Mouse (Mus musculus): ENCODE results near the gene Lingo3.

Lingo3 gene

DNA sequence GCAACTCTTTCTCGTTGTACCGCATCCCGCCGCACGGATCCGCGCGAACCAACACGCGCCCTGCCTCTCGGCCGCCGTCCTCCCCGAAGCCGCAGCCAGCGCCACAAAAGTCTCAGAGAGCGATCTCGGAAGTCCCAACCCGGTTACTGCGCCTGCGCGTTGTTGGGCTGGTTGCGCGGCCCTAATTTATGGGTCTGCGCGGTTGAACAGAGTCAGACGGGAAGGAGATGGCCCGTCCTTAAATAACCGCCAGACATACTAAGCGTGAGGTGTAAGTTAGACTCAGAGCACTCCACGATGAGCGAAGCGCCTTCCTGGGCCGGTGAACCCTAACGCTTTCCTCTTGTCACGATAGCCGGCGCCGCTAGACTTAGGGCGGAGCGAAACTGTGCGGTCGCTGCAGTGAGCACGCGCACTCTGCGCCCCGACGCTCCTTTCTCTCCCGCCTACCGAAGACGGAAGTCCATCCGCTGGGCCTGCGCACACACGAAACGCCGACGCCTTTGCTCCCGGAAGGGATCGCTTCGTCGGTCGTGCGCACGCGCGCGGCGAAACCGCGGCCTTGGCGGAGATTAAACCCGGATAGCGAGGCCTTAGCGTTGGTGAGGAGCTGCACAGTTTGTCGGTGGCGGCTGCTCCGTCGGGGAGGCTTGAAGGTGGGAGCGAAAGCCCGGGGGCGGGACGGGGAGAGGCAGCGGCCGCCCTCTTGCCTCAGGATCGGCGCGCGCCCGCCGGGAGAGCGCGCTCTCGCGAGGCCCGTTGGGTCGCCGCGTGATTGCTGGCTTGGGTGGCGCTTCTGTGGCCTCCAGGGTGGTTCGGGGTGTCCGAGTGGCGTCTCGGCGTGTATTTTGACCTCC lies 45.5 kb downstream of the Lingo3 start, which contains the start of the genes Sf3a2 and Plekhj1:
Gene Sf3a2, plus strand, starts transcription at position 49 of the 857 bp plus-strand sequence.
Gene Plekhj1, minus strand, starts transcription at position 477 of the 857 bp plus-strand sequence.
- peak; percentile 93 for DNase-seq (ENCODE audit: low spot score)

GRCm38 (mm10) chr10:80797186-80798149 lies 46.4 kb downstream of the Lingo3 start:
- no peak for DNase-seq (ENCODE audit: low spot score)

DNA sequence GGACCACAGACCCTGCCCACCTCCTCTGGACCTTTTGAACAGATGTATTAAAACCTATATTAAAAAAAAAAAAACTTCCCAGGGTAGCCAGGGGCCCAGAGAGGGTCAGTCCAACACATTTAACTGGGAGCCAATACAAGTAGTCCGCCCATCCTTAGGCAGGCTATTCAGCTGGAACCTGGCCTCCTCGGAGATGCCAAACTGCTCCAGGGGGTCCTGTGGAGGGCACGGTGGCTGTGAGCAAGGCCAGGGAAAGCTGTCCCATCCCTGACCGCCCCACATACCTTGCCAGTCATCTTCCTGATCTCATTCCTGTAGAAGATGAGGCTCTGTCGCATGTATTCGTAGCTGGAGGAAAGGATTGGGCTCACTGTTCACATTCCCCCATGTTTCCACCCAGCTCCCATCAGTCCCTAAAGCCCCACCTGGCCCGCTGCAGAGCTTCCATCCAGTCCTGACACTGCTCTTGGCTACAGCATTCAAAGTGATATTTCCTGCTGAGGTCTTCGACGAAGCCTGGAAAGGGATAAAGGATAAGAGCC lies 47.5 kb downstream of the Lingo3 start:
- DNase-seq (ENCODE audit: low spot score), result no peak

DNA sequence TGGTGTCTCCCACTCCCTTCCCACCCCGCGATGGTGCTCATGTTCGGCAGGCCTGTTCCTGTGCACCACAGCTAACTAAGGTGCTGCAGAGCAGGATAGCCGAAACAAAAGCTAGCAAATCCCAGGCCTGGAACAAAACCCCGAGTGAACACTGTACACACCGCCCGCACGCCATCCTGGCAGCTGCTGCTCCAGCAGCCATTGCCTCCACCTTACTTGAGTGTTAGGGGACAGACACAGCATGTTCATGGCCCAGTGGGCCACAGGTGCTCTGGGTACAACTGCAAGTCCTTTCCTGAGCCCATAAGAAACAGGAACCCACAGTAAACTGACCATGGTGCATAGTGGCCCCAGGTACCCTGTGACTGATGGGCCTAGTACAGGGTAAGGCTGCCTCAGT lies 49.1 kb downstream of the Lingo3 start:
- DNase-seq (ENCODE audit: low spot score), result no peak

DNA sequence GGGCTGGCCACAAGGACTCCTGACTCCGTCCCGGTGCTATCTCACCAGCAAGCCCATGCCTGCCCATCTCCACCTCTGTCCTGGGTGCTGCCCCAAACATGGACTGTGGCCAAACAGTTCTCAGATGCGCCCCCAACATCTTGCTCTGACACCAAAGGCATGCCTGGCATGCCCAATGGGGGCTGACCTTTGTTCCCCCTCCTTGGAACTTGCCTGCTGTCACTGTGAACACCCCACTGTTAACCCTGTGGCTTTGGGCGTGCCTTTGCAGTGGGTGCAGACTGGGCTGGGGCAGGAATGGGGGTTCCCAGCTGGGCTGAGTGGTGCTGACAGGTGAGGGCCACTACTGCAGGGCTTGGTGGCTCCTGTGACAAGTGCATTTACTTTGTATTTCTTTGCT lies 50.0 kb downstream of the Lingo3 start:
- no peak for DNase-seq (ENCODE audit: low spot score)

- no peak for DNase-seq (ENCODE audit: low spot score)
Observed at GRCm38 (mm10) chr10:80793033-80793784, 50.6 kb downstream of the Lingo3 start.

DNA sequence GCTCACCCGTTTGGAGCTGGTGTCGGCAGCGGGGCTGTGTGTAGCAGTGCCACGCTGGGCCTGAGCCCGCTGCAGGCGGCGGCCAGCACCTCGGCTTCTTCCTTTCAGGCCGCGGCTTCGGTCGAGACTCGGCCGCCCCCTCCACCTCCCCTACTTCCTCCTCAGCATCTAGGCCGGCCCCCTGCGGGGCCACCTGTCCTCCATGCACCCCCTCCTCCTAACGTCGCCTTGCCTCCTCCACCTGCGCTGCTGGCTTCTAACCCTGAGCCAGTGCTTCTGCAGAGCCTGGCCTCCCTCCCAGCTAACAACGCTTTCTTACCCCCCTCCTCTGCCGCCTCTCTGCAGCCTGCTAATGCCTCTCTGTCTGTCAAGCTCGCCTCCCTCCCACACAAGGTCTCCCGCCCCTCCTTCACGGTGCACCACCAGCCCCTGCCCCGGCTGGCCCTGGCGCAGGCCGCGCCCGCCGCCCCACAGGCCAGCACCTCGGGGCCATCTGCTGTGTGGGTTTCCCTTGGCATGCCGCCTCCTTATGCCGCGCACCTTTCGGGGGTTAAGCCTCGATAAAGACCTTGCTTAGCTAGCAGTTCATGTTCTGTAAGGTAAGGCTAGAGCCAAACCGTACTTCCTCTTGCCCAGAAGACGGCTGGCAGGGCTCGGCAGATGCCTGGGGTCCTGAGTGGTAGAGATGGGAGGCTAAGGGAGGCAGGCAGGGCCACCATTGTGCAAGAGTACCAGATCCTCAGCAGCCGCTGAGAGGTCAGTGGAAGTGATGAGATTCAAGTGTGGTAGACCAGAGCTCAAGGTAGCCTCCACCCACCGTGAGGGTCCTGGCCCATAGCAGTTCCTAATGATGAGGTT lies 51.4 kb downstream of the Lingo3 start:
- DNase-seq (ENCODE audit: low spot score), result peak; percentile 53

DNA sequence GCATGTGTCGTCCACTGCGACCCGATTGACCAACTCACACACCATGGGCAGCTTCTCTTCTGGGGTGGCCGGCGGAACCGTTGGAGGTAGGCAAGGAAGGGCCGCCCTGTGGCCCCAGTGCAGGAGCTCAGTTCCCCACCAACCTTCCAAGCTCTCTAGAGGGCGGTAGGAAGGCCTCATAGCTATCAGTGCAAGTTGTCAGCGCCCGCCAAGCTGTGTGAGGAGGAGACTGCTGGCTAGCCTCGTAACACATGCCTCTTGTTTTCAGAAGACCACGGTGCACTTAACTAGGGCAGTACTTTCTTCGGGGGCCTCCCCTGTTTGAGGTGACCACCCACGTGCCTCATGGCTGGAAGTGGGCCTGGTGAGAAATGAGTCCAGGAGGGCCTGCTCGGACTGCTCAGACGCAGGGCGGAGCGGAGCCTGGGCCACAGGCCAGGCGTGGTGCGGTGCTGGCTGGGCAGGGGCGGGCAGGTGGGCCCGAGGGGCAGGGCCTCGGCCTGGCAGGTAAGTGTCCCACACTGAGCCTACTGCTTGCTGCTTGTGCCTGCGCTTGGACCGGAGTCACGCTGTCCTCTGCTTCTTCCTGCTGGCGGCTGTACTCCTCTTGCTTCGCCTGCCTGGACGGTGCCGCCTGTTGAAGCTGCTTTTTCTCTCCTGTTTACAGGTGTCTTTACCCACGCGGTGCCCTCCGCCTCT lies 52.2 kb downstream of the Lingo3 start:
- DNase-seq (ENCODE audit: low spot score), result no peak

DNA sequence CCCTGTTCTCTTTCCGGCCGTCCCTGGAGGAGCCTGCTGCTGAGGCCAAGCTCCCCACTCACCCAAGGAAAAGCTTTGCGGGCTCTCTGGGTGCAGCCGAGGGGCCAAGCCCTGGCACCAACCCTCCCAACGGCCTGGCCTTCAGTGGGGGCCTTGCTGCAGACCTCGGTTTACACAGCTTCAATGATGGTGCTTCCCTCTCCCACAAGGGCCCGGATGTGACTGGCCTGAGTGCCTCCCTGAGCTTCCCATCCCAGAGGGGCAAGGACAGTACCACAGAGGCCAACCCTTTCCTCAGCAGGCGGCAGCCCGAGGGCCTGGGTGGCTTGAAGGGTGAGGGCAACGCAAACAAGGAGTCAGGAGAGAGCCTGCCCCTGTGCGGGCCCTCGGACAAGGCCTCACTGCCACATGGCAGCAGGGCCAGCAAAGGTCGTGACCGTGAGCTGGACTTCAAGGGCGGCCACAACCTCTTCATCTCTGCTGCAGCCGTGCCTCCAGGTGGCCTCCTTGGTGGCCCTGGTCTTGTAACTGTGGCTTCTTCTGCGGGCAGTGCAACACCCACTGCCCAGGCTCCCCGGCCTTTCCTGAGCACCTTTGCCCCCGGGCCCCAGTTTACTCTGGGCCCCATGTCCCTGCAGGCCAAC lies 53.0 kb downstream of the Lingo3 start:
- no peak for DNase-seq (ENCODE audit: low spot score)

GRCm38 (mm10) chr10:80787517-80787916 lies 56.3 kb downstream of the Lingo3 start:
- no peak for DNase-seq (ENCODE audit: low spot score)

- DNase-seq (ENCODE audit: low spot score), result no peak
Observed at GRCm38 (mm10) chr10:80785963-80786362, 57.9 kb downstream of the Lingo3 start.

DNA sequence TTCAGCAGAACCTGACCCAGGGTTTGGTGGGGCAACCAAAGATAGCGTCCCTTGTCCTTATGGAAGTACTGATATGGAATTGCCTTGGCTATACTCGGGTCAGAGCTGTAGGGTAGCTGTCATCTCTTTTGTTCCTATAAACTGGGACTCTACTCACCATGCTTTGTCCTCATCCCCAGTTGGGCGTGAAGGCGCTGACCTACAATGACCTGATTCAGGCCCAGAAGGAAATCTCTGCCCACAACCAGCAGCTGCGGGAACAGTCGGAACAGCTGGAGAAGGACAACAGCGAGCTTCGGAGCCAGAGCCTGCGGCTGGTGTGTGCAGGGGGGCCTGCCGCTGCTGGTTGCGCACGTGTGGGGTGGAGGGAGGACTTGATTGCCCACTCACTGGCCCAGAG lies 59.0 kb downstream of the Lingo3 start:
- no peak for DNase-seq (ENCODE audit: low spot score)

- no peak for DNase-seq (ENCODE audit: low spot score)
Observed at GRCm38 (mm10) chr10:80784302-80784701, 59.5 kb downstream of the Lingo3 start.
